In the genomic region with DNA sequence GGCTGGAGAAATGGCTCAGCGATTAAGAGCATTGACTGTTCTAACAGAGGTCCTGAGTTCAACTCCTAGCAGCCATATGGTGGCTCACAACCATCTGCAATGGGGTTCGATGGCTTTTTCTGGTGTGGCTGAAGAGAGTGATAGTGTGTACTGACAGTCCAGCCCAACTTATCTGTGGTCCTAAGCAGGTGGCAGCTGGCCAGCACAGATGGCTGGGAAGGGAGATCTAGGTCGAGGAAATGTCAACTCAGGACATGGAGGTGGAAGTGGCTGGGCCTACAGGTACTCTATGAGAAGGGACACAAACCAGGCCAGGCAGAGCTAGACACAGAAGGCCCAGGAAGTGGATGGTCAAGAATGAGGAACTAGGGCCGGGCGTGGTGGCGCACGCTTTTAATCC, we compare ENCODE assay signal across 20 mouse cellular contexts. TPM values are rescaled to one million over a fixed set of nuclear protein-coding genes. Genes with fewer than 3 reads are reported as not detected.
DNase-seq lines count a peak whose midpoint lies in the region; ATAC-seq and TF ChIP-seq lines count a peak whose summit lies in the region.
"Had no signal": no experiment of that assay in that cellular context is flagged by ENCODE, and none has a peak within 500 bp of the region (broad histone marks: within the 10 kb centered on the region; RNA-seq: fewer than 3 reads in every experiment).

No protein-coding gene starts in this region.

- no peak overlapping the region for H3K4me3 ChIP-seq in liver, postnatal 0 days (ENCODE audit: low read depth, low read length)
- no peak overlapping the region for H3K4me3 ChIP-seq in liver, embryonic 11.5 days (ENCODE audit: low read depth, low read length)
- no peak overlapping the region for H3K4me3 ChIP-seq in intestine, embryonic 15.5 days (replicated peaks)
- H3K4me3 ChIP-seq: embryonic facial prominence, embryonic 12.5 days; forebrain, embryonic 10.5 days; hindbrain, embryonic 12.5 days; lung, embryonic 15.5 days; megakaryocyte, embryonic 14.5 days; neural tube, embryonic 13.5 days had no signal

- H3K9ac ChIP-seq in liver, postnatal 0 days (replicated peaks): no peak overlapping the region
- no peak overlapping the region for H3K9ac ChIP-seq in liver, embryonic 11.5 days (ENCODE audit: low read depth, low read length)
- no peak overlapping the region for H3K9ac ChIP-seq in intestine, embryonic 15.5 days
- H3K9ac ChIP-seq: embryonic facial prominence, embryonic 12.5 days; hindbrain, embryonic 12.5 days; lung, embryonic 15.5 days; neural tube, embryonic 13.5 days had no signal

- no peak overlapping the region for H3K4me2 ChIP-seq in liver, postnatal 0 days (ENCODE audit: low read depth, low read length)
- no peak overlapping the region for H3K4me2 ChIP-seq in liver, embryonic 11.5 days
- H3K4me2 ChIP-seq in intestine, embryonic 15.5 days (replicated peaks): no peak overlapping the region
- H3K4me2 ChIP-seq: embryonic facial prominence, embryonic 12.5 days; hindbrain, embryonic 12.5 days; lung, embryonic 15.5 days; neural tube, embryonic 13.5 days had no signal

- peak; percentile 33; the same call in 1 of the 2 replicates for TF ChIP-seq EP300 in liver, postnatal 0 days (IDR thresholded peaks at IDR 0.05; ENCODE audit: low read depth)

- H3K27me3 ChIP-seq in liver, postnatal 0 days (ENCODE audit: insufficient read depth, low read length): peaks cover 12% of the 10 kb centered on the region
- peaks cover 18% of the 10 kb centered on the region for H3K27me3 ChIP-seq in liver, embryonic 11.5 days (replicated peaks; ENCODE audit: control insufficient read depth, insufficient read depth, low read length)
- peaks cover 12% of the 10 kb centered on the region; the same call in 1 of the 2 replicates for H3K27me3 ChIP-seq in intestine, embryonic 15.5 days (replicated peaks)
- H3K27me3 ChIP-seq: CH12.LX had no signal

- peaks cover 9% of the 10 kb centered on the region for H3K4me1 ChIP-seq in liver, postnatal 0 days (ENCODE audit: insufficient read depth)
- H3K4me1 ChIP-seq in liver, embryonic 11.5 days (replicated peaks; ENCODE audit: control insufficient read depth, insufficient read depth, low read length): peaks cover 7% of the 10 kb centered on the region; the same call in 1 of the 2 replicates
- peaks cover 7% of the 10 kb centered on the region; the same call in 1 of the 2 replicates for H3K4me1 ChIP-seq in intestine, embryonic 15.5 days (replicated peaks)

- no peaks in the 10 kb centered on the region for H3K36me3 ChIP-seq in liver, postnatal 0 days (replicated peaks; ENCODE audit: insufficient read depth, low read length)
- no peaks in the 10 kb centered on the region for H3K36me3 ChIP-seq in liver, embryonic 11.5 days (ENCODE audit: control insufficient read depth, insufficient read depth, low read length)
- no peaks in the 10 kb centered on the region for H3K36me3 ChIP-seq in intestine, embryonic 15.5 days
- H3K36me3 ChIP-seq: hindbrain, embryonic 12.5 days; lung, embryonic 15.5 days; neural tube, embryonic 13.5 days had no signal

- no peak overlapping the region for H3K27ac ChIP-seq in liver, postnatal 0 days (ENCODE audit: low read depth)
- no peak overlapping the region for H3K27ac ChIP-seq in liver, embryonic 11.5 days (ENCODE audit: low read depth, low read length)
- no peak overlapping the region for H3K27ac ChIP-seq in intestine, embryonic 15.5 days
- H3K27ac ChIP-seq: embryonic facial prominence, embryonic 12.5 days; forebrain, embryonic 10.5 days; hindbrain, embryonic 12.5 days; lung, embryonic 15.5 days; neural tube, embryonic 13.5 days had no signal

- no peak for ATAC-seq in cerebellum, adult (ENCODE audit: insufficient number of reproducible peaks, low FRiP score, low TSS enrichment)
- ATAC-seq in liver, postnatal 0 days: peak; percentile 27; the same call in 1 of the 2 replicates
- ATAC-seq in liver, embryonic 11.5 days (replicated peaks; ENCODE audit: low FRiP score): no peak
- no peak for ATAC-seq in intestine, embryonic 15.5 days
- ATAC-seq: activated CD4-positive, CD25-positive, alpha-beta regulatory T cell, adult 4 months had no signal

- DNase-seq in cerebellum, adult 11-12 months: peak; percentile 80
- DNase-seq in liver, postnatal 0 days: no peak
- DNase-seq in liver, embryonic 11.5 days (ENCODE audit: low spot score): no peak
- peak; percentile 76 for DNase-seq in cerebellum, adult 9-10 months
- DNase-seq in heart, postnatal 10 days: peak; percentile 68 to 77
- no peak for DNase-seq in kidney, adult 8-10 months
- DNase-seq: kidney, postnatal 14 days; layer of hippocampus, adult 9-11 months; right cerebral cortex, adult 18-20 months; thymus, adult 18-20 months had no signal

- H3K9me3 ChIP-seq in liver, postnatal 0 days (ENCODE audit: low read length): no peaks in the 10 kb centered on the region
- H3K9me3 ChIP-seq in liver, embryonic 11.5 days (ENCODE audit: control insufficient read depth, low read length): no peaks in the 10 kb centered on the region
- no peaks in the 10 kb centered on the region for H3K9me3 ChIP-seq in intestine, embryonic 15.5 days
- H3K9me3 ChIP-seq: embryonic facial prominence, embryonic 12.5 days; forebrain, embryonic 10.5 days; hindbrain, embryonic 12.5 days; lung, embryonic 15.5 days; megakaryocyte, embryonic 14.5 days; neural tube, embryonic 13.5 days had no signal

- intact Hi-C loops in heart, postnatal 10 days (cut with DNase I): no loop called here

- no peak for TF ChIP-seq CTCF in liver, postnatal 0 days (IDR thresholded peaks at IDR 0.05; ENCODE audit: low read depth)

- 56% methylated on average over 7 of the region's 7 CpGs for WGBS in liver, postnatal 0 days (ENCODE audit: insufficient replicate concordance)
- WGBS in liver, embryonic 11.5 days: 76% methylated on average over 7 of the region's 7 CpGs
- WGBS in intestine, embryonic 15.5 days: 92% methylated on average over 7 of the region's 7 CpGs

RNA-seq across cellular contexts. Expression of a gene that starts 25.4 kb away (rescaled TPM):
- 0.82 and 0.85 TPM in 2 replicates for polyA plus RNA-seq in liver, postnatal 0 days (2015; fragmentation: Nextera tagmentation; extraction: Ambion mirVana)
- polyA plus RNA-seq in liver, embryonic 11.5 days (2014; fragmentation: Nextera tagmentation; extraction: Ambion mirVana): 1.1 and 1.3 TPM in 2 replicates
- 10 to 100 TPM; 26.7 to 27.7 TPM for total RNA-seq in heart, postnatal 10 days (2021)
- 1.8 and 2.0 TPM in 2 replicates for polyA plus RNA-seq in intestine, embryonic 15.5 days (2015; fragmentation: Nextera tagmentation; extraction: Ambion mirVana)

RNA-seq across cellular contexts. Expression of a gene that starts 25.5 kb away (rescaled TPM):
- 56.5 and 57.0 TPM in 2 replicates for polyA plus RNA-seq in liver, postnatal 0 days (2015; fragmentation: Nextera tagmentation; extraction: Ambion mirVana)
- 24.5 and 30.7 TPM in 2 replicates for polyA plus RNA-seq in liver, embryonic 11.5 days (2014; fragmentation: Nextera tagmentation; extraction: Ambion mirVana)
- 10 to 100 TPM; 35.5 to 37.4 TPM for total RNA-seq in heart, postnatal 10 days (2021)
- polyA plus RNA-seq in intestine, embryonic 15.5 days (2015; fragmentation: Nextera tagmentation; extraction: Ambion mirVana): 17.4 and 22.0 TPM in 2 replicates

RNA-seq across cellular contexts. Expression of a gene that starts 40.0 kb away (rescaled TPM):
- polyA plus RNA-seq in liver, postnatal 0 days (2015; fragmentation: Nextera tagmentation; extraction: Ambion mirVana): 2.6 and 2.7 TPM in 2 replicates
- polyA plus RNA-seq in liver, embryonic 11.5 days (2014; fragmentation: Nextera tagmentation; extraction: Ambion mirVana): 4.6 and 6.1 TPM in 2 replicates
- total RNA-seq in heart, postnatal 10 days (2021): 10 to 100 TPM; 20.4 to 22.6 TPM
- polyA plus RNA-seq in intestine, embryonic 15.5 days (2015; fragmentation: Nextera tagmentation; extraction: Ambion mirVana): 4.1 and 4.7 TPM in 2 replicates

RNA-seq across cellular contexts. Expression of a gene that starts 47.9 kb away (rescaled TPM):
- polyA plus RNA-seq in liver, postnatal 0 days (2015; fragmentation: Nextera tagmentation; extraction: Ambion mirVana): 32.3 and 32.5 TPM in 2 replicates
- polyA plus RNA-seq in liver, embryonic 11.5 days (2014; fragmentation: Nextera tagmentation; extraction: Ambion mirVana): 109 and 114 TPM in 2 replicates
- total RNA-seq in heart, postnatal 10 days (2021): 10 to 100 TPM; 62.5 to 70.5 TPM
- 101 and 105 TPM in 2 replicates for polyA plus RNA-seq in intestine, embryonic 15.5 days (2015; fragmentation: Nextera tagmentation; extraction: Ambion mirVana)

RNA-seq across cellular contexts. Expression of a gene that starts 48.0 kb away (rescaled TPM):
- polyA plus RNA-seq in liver, postnatal 0 days (2015; fragmentation: Nextera tagmentation; extraction: Ambion mirVana): 37.5 and 37.7 TPM in 2 replicates
- polyA plus RNA-seq in liver, embryonic 11.5 days (2014; fragmentation: Nextera tagmentation; extraction: Ambion mirVana): 67.8 and 74.6 TPM in 2 replicates
- total RNA-seq in heart, postnatal 10 days (2021): 10 to 100 TPM; 61.4 to 63.2 TPM
- polyA plus RNA-seq in intestine, embryonic 15.5 days (2015; fragmentation: Nextera tagmentation; extraction: Ambion mirVana): 60.0 and 66.6 TPM in 2 replicates

Comparison
In these comparisons a context has a peak if more than half of its experiments do, and no peak if none do; other contexts are left out.
1. DNase-seq: peak in cerebellum, adult 11-12 months (single experiment), cerebellum, adult 9-10 months (single experiment) and heart, postnatal 10 days (2 of 2); none in liver, postnatal 0 days (single experiment), liver, embryonic 11.5 days (single experiment) and kidney, adult 8-10 months (0 of 2).